Mouse (Mus musculus) cerebellum, postnatal 36 days (tissue): Measurements from ENCODE around the gene Ece2.
A peak's percentile ranks its signal among the peaks of the same experiment; 100 is the strongest.
"Not testable (repeated sequence)": the region's sequence is repeated elsewhere in the genome, so short reads cannot be mapped to it uniquely, and the experiment has no call there.

Experiments used
- DNase-seq, 2 experiments: peaks; one replicate each; pipeline ENCODE4 v3.0.0; 2021 to 2022; ENCODE audit warnings: mixed read lengths in 2 of 2

Ece2 gene

DNA sequence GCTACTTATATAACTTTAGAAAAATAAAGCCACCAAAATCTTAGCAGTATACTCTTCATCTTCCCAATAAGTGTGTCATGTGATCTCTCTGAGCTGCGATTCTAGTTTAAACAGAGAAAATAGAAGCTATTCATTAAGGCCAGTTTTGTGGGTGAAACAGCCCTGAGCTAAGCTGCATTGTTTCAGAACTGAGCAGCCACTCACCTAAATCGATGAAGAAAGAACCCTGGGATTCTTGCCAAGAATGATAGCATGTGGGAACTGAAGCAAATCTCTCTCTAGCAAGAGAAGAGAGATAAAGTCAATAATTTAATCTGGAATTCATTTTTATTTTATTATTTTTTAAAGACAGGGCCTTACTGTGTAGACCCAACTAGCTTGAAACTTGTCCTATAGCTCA, 6.4 kb upstream of the Ece2 start:
- no peak for DNase-seq

- DNase-seq = no peak
Measured at GRCm38 (mm10) chr16:20628871-20629391, 697 bp upstream of the Ece2 start.

- no peak for DNase-seq
Measured at GRCm38 (mm10) chr16:20637410-20637809, 7.8 kb downstream of the Ece2 start.

GRCm38 (mm10) chr16:20638367-20638766, 8.7 kb downstream of the Ece2 start:
- DNase-seq = no peak

DNA sequence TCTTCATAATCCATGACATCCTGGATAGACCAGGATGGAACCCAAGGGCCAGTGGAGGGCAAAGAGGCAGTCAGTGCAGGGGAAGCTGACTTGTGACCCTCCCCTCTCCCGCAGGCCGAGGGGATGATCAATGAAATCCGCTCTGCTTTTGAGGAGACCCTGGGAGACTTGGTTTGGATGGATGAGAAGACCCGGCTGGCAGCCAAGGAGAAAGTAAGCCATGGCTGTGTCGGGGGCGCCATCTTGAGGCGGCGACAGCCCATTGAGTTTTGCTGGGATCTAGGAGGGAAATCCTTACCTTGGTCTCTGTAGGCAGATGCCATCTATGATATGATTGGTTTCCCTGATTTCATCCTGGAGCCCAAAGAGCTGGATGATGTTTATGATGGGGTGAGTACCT, 12.5 kb downstream of the Ece2 start:
- peak; percentile 80 to 83 for DNase-seq

GRCm38 (mm10) chr16:20643911-20644310, 14.3 kb downstream of the Ece2 start:
- DNase-seq = no peak

DNA sequence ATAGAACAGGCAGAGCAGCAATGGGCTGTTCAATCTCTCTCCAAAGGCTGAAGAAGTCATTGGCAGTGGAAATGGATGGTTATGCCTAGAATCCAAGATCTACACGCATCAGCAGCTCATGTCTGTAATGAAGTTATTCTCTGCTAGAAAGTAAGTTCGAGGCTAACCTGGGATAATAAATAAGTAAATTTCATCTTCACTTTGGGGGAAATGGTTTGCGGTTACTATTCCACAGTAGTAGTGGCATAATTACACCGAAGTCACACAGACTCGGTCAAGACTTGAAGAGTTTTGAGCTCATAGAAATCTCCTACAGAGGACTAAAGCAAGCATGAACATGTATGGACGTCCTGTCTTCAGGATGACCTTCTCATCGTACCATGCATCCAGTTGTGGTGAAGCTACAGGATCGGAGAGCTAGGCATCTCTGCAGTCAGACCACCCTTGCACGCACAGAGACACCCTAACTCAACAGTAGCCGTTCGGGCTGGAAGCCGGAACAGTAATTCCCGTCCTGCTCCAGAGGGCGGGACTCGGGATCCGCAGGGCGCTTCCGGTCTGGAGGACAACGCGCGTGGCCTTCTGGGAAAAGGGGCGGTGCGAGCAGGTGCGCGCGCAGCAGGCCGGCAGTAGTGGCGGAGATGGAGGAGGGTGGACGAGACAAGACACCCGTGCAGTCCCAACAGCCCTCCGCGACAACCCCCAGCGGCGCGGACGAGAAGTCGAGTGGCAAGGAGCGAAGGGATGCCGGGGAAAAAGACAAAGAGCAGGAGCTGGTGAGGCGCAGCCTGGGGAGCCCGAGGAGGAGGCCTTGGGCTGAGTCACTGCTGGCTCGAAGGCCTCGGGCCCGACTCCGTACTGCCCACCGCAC, 21.7 kb downstream of the Ece2 start, which contains the start of gene Psmd2:
Psmd2 (plus strand) TSS at position 577 of the 871 bp plus-strand sequence.
- peak; percentile 98 for DNase-seq

DNA sequence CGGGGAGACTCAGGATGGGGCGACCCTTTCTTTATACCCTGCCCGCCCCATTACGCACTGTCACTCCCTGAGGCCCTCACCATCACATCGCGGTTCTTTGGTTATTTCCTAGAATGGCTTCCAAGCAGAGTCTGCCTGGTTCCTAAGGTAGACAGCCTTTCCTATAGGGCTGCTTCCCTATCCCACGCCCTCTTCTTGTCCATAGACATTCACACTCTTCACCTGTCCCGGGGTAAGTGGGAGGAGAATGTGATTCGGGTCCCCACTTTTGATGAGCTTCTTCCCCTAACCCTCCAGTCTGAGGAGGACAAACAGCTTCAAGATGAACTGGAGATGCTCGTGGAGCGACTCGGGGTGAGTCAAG, 22.3 kb downstream of the Ece2 start:
- DNase-seq = no peak

DNA sequence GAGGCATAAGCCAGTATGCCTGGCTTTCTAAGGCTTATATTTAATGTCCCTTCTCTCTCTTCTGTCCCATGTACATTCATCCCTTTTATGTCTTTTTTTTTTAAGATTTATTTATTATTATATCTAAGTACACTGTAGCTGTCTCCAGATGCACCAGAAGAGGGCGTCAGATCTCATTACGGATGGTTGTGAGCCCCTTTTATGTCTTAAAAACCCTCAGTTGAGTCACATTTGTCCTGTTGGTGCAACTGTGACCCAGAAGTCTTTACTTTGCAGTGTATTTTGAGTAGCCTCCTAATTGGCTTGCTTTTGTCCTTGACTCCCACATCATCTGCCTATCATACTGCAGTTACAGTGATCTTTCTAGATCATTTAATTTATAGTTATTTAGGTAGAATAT, 23.7 kb downstream of the Ece2 start:
- DNase-seq = no peak

GRCm38 (mm10) chr16:20657661-20658060, 28.0 kb downstream of the Ece2 start:
- no peak for DNase-seq

DNA sequence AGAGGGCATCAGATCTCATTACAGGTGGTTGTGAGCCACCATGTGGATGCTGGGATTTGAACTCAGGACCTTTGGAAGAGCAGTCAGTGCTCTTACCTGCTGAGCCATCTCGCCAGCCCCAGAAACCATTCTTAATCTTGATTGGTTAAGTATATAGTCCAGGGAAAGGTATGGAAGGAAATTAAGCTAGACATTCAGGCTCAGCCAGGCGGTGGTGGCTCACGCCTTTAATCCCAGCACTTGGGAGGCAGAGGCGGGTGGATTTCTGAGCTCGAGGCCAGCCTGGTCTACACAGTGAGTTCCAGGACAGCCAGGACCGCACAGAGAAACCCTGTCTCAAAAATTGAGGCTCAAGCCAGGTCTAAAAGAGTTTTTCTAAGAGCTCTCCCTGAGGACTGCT, 38.4 kb downstream of the Ece2 start, which contains the start of gene Eif4g1:
Eif4g1 (plus strand) TSS at position 301 of the 400 bp plus-strand sequence.
- DNase-seq = not testable (repeated sequence)

DNA sequence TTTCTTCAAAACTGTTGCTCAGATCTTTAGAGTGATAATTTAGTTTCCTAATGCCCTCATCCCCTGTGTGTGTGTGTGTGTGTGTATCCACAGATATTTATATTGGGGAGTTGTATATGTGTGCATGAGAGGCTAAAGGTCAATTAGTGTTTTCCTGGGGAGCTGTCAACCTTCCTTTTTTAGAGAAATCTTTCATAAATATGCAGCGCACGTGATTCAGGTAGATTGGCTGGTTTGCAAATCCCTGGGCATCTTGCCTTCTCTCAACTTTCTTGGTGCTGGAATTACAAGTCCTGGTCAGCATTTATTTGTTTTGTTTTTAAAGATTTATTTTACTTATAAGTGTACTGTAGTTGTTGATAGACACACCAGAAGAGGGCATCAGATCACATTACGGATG, 40.7 kb downstream of the Ece2 start:
- DNase-seq = no peak

- no peak for DNase-seq
Measured at GRCm38 (mm10) chr16:20671886-20672285, 42.3 kb downstream of the Ece2 start.

GRCm38 (mm10) chr16:20672500-20672902, 42.9 kb downstream of the Ece2 start:
- peak; percentile 93 to 97 for DNase-seq

DNA sequence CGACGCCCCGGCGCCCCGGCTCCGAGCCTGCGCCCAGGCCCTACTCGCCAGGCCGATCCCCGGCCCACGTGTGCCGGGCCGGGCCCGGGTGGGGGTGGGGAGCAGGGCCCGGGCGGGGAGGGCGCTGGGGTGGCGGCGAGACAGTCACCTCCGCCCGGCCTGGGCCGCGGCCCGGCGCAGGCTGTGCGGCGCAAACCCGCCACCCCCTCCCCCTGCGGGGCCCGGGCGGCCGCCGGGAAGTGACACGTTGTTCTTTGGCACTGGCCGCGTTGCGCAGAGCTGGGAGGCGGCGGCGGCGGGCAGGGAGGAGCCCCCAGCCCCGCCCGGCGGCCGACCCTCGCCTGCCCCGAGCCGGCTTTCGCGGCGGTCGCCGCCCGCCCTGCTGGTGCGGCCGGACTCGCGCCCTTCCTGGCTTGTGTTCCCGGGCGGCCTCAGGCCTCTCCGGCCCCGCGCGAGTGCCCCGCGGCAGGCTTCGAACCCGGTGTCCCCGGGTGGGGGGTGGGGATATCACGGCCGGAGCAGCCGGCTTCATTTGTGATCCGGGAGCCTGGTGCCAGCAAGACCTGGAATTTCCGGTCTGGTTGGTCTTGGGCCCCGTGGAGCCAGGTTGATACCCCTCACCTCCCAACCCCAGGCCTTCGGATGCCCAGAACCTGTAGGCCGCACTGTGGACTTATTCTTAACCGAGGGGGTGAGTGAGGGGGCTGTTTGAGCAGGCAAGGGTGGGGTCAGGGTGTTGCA, 43.5 kb downstream of the Ece2 start:
- peak in 1 of 2 experiments; percentile 62 for DNase-seq

DNA sequence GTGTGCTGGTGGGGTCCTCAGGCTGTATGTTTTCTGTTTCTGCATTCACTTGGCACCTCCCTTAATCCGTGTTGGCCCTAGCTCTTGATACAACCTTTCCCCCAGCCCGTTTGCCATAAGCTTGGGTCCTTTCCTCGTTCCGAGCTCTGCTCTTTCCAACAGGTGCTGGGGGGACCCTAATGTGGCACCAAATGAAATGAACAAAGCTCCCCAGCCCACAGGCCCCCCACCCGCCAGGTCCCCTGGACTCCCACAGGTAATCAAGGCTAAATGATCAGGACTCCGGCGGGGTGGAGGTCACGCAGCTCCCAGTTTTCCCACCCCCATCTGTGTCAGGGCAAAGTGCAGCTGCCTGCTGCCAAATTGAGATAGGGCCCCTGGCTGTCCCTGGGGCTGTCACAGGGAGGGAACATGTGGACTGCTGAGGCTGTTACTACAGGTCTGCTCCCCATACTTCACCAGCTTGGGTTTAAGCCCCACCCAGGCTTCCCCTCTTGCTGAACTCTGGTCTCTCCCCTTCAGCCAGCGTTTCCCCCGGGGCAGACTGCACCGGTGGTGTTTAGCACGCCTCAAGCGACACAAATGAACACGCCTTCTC, 44.2 kb downstream of the Ece2 start:
- no peak for DNase-seq

DNA sequence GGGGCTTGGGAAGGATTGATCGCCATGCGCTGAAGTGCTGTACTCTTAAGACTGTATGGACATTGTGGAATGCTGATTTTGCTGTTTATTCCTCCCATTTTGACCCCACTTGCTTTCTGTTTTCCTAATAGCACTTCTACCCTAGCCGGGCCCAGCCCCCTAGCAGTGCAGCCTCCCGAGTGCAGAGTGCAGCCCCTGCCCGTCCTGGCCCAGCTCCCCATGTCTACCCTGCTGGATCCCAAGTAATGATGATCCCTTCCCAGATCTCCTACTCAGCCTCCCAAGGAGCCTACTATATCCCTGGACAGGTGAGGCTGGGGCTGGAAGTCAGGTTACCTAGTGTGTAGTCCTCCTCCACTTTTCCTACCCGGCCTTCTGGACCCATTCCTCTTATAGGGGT, 45.6 kb downstream of the Ece2 start:
- DNase-seq = no peak

DNA sequence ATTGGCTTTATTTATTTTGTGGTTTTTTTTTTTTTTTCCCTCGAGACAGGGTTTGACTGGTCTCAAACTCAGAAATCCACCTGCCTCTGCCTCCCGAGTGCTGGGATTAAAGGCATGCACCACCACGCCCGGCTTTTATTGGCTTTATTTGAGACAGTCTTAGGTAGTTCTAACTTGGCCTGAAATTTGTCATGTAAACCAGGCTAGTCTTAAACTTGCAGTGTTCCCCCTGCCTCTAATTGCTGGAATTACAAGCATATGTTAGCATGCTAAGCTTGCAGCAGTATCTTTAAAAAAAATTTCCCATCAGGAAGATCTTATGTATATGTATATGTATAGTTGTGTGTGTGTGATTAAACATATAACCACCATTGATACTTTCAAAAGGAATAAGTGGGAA, 47.1 kb downstream of the Ece2 start:
- DNase-seq = no peak

DNA sequence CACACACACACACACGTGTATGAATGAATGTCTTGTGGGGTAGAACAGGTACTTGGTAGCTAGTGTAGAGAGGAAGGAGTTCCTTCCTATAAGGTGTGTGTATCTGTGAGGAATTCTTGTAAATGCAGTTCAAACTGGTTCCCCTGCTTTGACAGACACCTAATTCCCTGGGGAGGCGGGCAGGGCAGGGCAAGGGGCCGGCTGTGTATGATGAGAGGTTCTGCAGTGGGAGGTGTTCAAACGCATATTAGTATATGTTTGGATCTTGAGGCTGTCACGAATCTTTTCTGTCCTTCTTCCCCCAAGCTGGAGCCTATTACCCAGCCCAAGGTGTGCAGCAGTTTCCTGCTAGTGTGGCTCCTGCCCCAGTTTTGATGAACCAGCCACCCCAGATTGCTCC, 47.8 kb downstream of the Ece2 start:
- no peak for DNase-seq

GRCm38 (mm10) chr16:20677974-20678675, 48.5 kb downstream of the Ece2 start:
- DNase-seq = peak; percentile 75 to 83

GRCm38 (mm10) chr16:20690774-20691173, 61.1 kb downstream of the Ece2 start:
- no peak for DNase-seq

- DNase-seq = no peak
Measured at GRCm38 (mm10) chr16:20691617-20692016, 62.0 kb downstream of the Ece2 start.
